Mouse (Mus musculus) hindbrain, embryonic 13.5 days (tissue): ENCODE data around the gene Smap2. TPM values are rescaled to one million over a fixed set of nuclear protein-coding genes. Genes with fewer than 3 reads are reported as not detected.
"Not testable (repeated sequence)": the region's sequence is repeated elsewhere in the genome, so short reads cannot be mapped to it uniquely, and the experiment has no call there.

ENCODE experiments used
- ATAC-seq: fragments of 200-750 bp; cut with Nextera tagmentation; 2 replicates; pipeline ENCODE4 v1.8.0; 2017; ENCODE audit warnings: moderate TSS enrichment; ENCODE audit not compliant: low FRiP score
- H3K27ac ChIP-seq: fragments of 300-500 bp; sonication (generic); 2 replicates; pipeline ENCODE4 v1.5.1; 2015; ENCODE audit warnings: inconsistent platforms, mild to moderate bottlenecking, moderate library complexity
- H3K27me3 ChIP-seq: fragments of 300-500 bp; sonication (generic); 2 replicates; pipeline ENCODE4 v1.6.1; 2015; ENCODE audit warnings: mild to moderate bottlenecking, inconsistent platforms
- H3K36me3 ChIP-seq: fragments of 300-500 bp; sonication (generic); 2 replicates; pipeline ENCODE4 v1.6.1; 2015; ENCODE audit warnings: mild to moderate bottlenecking, inconsistent platforms
- H3K4me1 ChIP-seq: fragments of 300-500 bp; sonication (generic); replicated peaks from 2 replicates; pipeline ENCODE4 v1.6.1; 2015; ENCODE audit warnings: inconsistent platforms
- H3K4me2 ChIP-seq: fragments of 300-500 bp; sonication (generic); 2 replicates; pipeline ENCODE4 v1.6.1; 2015; ENCODE audit warnings: inconsistent platforms, mild to moderate bottlenecking, moderate library complexity
- H3K4me3 ChIP-seq: fragments of 300-500 bp; sonication (generic); 2 replicates; pipeline ENCODE4 v1.5.1; 2015; ENCODE audit warnings: mild to moderate bottlenecking, inconsistent platforms
- H3K9ac ChIP-seq: fragments of 300-500 bp; sonication (generic); 2 replicates; pipeline ENCODE4 v1.6.1; 2015; ENCODE audit warnings: mild to moderate bottlenecking, inconsistent platforms
- H3K9me3 ChIP-seq: fragments of 300-500 bp; sonication (generic); 2 replicates; pipeline ENCODE4 v1.6.1; 2016; ENCODE audit warnings: inconsistent platforms
- WGBS: fragments of 180-500 bp; shearing (Covaris S2); methylation state at CpG from one replicate; pipeline ENCODE4 v1.1.7; 2015; 5-methylcytosine and 5-hydroxymethylcytosine counted together
- polyA plus RNA-seq: library from polyadenylated mRNA; unstranded; fragments of >200 nt; fragmentation: Nextera tagmentation; extraction: Ambion mirVana; gene quantifications from 2 replicates; pipeline ENCODE4 v1.2.1, GENCODE M21; 2015

Smap2 gene
- polyA plus RNA-seq: 36.7 and 36.8 TPM in 2 replicates

DNA sequence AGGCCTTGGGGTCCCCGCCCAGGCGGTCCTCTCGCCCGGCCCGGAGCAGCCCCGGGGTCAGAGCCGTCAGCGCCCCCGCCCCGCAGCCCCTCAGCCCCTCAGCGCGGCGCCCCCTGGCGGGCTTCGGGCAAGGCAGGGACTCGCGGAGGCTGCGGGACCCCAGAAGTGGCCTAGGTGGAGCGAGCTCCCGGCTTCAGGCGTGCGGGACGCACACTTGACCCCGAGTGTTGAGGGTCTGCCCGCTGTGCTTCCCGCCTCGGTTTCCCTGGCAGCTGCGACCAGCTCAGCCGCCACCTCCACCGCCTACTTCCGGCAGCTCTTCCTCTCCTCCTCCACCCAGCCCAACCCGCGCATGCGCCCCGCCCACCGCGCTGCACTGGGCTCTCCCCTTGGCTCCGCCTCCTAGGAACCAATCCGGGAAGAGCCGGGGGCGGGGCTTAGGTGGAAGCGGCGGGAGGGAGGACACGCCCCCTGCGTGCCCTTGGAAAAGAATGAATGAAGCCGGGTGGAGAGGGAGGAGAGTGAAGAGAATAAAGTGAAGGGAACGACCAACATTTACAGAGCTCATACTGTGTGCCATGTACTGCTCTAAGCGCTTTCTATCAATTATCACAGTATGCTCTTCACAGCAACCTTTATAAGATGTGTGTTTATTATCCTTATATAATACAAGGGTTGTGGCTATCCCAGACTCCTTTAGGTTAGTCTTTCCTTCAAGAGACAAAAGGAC, at the start of gene Smap2:
TSS of gene Smap2 (minus strand) at position 320 of the 730 bp plus-strand sequence.
- ATAC-seq: peak; percentile 96
- H3K4me3 ChIP-seq: peak within 1 kb of the TSS; percentile 89
- no peaks in the 10 kb centered on the region for H3K36me3 ChIP-seq
- H3K4me1 ChIP-seq: peaks cover 38% of the 10 kb centered on the region
- H3K27ac ChIP-seq: peak within 1 kb of the TSS; percentile 86
- WGBS: under 1% methylated on average over 41 of the region's 48 CpGs
- H3K9ac ChIP-seq: peak within 1 kb of the TSS; percentile 93
- peak within 1 kb of the TSS; percentile 79 for H3K4me2 ChIP-seq
- H3K9me3 ChIP-seq: no peaks in the 10 kb centered on the region
- H3K27me3 ChIP-seq: no peaks in the 10 kb centered on the region

DNA sequence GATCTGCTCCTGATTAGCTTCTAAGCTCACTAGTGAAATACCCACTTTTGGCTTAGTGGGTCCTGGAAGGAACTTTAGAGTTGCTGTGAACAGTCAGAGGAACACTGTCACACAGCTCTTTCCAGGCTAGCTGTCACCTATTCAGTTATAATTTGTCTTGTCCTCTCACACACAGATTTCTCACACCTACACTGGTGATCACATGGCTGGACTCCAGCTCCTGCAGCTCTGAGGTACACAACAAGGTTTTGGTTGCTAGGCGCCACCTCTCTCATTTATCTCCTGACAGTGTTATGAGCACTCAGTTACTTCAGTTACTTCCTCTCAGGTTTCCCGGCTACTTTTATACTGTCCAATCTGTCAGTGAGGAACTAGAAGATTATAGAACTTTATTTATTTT, 48.3 kb upstream of the Smap2 start:
- no peak overlapping the region for H3K27ac ChIP-seq
- H3K4me1 ChIP-seq: no peaks in the 10 kb centered on the region
- H3K36me3 ChIP-seq: peaks cover 81% of the 10 kb centered on the region
- 87% methylated on average over 2 of the region's 2 CpGs for WGBS
- no peaks in the 10 kb centered on the region for H3K27me3 ChIP-seq
- no peak overlapping the region for H3K4me3 ChIP-seq
- no peaks in the 10 kb centered on the region for H3K9me3 ChIP-seq
- H3K9ac ChIP-seq: no peak overlapping the region
- no peak for ATAC-seq
- H3K4me2 ChIP-seq: no peak overlapping the region

DNA sequence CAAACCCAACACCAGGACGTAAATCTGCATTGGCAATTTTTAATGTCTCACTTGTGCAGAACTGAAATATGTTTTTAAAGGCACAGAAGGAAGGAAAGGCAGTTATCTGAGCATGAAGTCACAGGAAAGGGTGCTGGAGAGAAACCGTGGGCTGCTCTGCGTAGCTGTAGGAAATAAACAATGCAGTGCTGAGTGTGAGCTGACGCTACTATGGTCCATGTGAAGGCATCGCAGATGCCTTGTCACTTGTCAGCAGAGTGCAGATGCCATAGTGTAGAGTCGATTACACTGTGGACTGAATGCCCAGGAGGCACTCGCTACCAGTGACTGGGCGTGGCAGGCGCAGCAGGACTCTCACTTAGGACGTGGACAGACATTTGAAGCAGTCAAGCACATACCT, 42.2 kb upstream of the Smap2 start:
- not testable (repeated sequence) for H3K4me3 ChIP-seq, H3K27ac ChIP-seq, H3K27me3 ChIP-seq, H3K4me1 ChIP-seq, ATAC-seq, H3K9ac ChIP-seq, H3K9me3 ChIP-seq, H3K4me2 ChIP-seq
- 89% methylated on average over 10 of the region's 10 CpGs for WGBS
- peaks cover 57% of the 10 kb centered on the region for H3K36me3 ChIP-seq

DNA sequence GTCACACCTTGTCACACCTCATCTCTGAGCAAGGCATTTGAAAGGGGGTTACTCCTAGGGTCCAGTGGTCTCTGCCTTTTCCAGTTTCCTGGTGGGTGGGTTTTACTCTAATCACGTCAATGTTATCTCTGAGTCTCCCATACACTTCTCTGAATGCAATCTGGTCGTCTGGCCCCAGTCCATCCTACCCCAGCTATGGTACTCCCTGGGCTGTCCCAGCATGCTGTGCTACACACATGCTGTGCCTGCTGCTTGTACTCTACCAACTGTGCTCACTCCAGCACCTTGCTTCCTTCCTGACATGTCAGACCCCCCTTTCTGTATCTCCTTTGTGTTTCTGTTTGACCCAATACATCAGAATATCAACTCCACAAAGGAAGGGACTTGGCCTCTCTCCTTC, 40.0 kb upstream of the Smap2 start:
- no peak for ATAC-seq
- WGBS: 81% methylated on average over 2 of the region's 2 CpGs
- Histone ChIP-seq H3K4me2 (no peak overlapping the region), H3K27ac (no peak overlapping the region), H3K36me3 (peaks cover 42% of the 10 kb centered on the region), H3K27me3 (peaks cover 22% of the 10 kb centered on the region), H3K9ac (no peak overlapping the region), H3K4me3 (no peak overlapping the region), H3K9me3 (no peaks in the 10 kb centered on the region), H3K4me1 (peaks cover 9% of the 10 kb centered on the region)

GRCm38 (mm10) chr4:121056342-121056741, 39.3 kb upstream of the Smap2 start:
- 43% methylated on average over 3 of the region's 3 CpGs for whole genome bisulfite sequencing
- no peak overlapping the region for H3K4me2 ChIP-seq
- H3K9me3 ChIP-seq: no peaks in the 10 kb centered on the region
- H3K4me3 ChIP-seq: no peak overlapping the region
- H3K27ac ChIP-seq: no peak overlapping the region
- no peak for ATAC-seq
- peaks cover 38% of the 10 kb centered on the region for H3K36me3 ChIP-seq
- H3K27me3 ChIP-seq: peaks cover 27% of the 10 kb centered on the region
- no peak overlapping the region for H3K9ac ChIP-seq
- peaks cover 14% of the 10 kb centered on the region for H3K4me1 ChIP-seq

GRCm38 (mm10) chr4:121052454-121053323, 35.6 kb upstream of the Smap2 start:
- Histone ChIP-seq H3K4me2 (peak overlapping the region; percentile 48), H3K4me3 (peak overlapping the region; percentile 27), H3K9me3 (no peaks in the 10 kb centered on the region), H3K36me3 (peaks cover 18% of the 10 kb centered on the region; the same call in 1 of the 2 replicates), H3K9ac (peak overlapping the region; percentile 51), H3K27ac (no peak overlapping the region), H3K4me1 (peaks cover 14% of the 10 kb centered on the region), H3K27me3 (peaks cover 27% of the 10 kb centered on the region)
- WGBS: 9% methylated on average over 35 of the region's 35 CpGs
- ATAC-seq: peak; percentile 53

- Histone ChIP-seq H3K36me3 (peaks cover 18% of the 10 kb centered on the region; the same call in 1 of the 2 replicates), H3K27ac (no peak overlapping the region), H3K4me3 (no peak overlapping the region), H3K9me3 (no peaks in the 10 kb centered on the region), H3K9ac (no peak overlapping the region), H3K4me2 (peak overlapping the region; percentile 48; the same call in 1 of the 2 replicates), H3K27me3 (peaks cover 27% of the 10 kb centered on the region), H3K4me1 (peaks cover 14% of the 10 kb centered on the region)
- 21% methylated on average over 4 of the region's 4 CpGs for WGBS
- ATAC-seq: peak; percentile 27
These were observed 34.8 kb upstream of the Smap2 start for GRCm38 (mm10) chr4:121051863-121052262.

GRCm38 (mm10) chr4:121042946-121043345, 25.9 kb upstream of the Smap2 start:
- no peak overlapping the region for H3K4me3 ChIP-seq
- 0 out of 2 replicates have a peak overlapping the region, but pooled peaks have one; percentile 81 for H3K27ac ChIP-seq
- WGBS: 54% methylated on average over 3 of the region's 3 CpGs

GRCm38 (mm10) chr4:121042472-121042871, 25.4 kb upstream of the Smap2 start:
- H3K9me3 ChIP-seq: no peaks in the 10 kb centered on the region
- H3K27me3 ChIP-seq: peaks cover 31% of the 10 kb centered on the region
- 51% methylated on average over 5 of the region's 5 CpGs for WGBS
- H3K4me3 ChIP-seq: no peak overlapping the region
- peak overlapping the region; percentile 81; the same call in 1 of the 2 replicates for H3K27ac ChIP-seq
- ATAC-seq: no peak
- H3K36me3 ChIP-seq: peaks cover 2% of the 10 kb centered on the region; the same call in 1 of the 2 replicates
- H3K4me2 ChIP-seq: no peak overlapping the region
- no peak overlapping the region for H3K9ac ChIP-seq
- peaks cover 36% of the 10 kb centered on the region for H3K4me1 ChIP-seq

More at GRCm38 (mm10) chr4:121042946-121043345, 25.9 kb upstream of the Smap2 start:
- Histone ChIP-seq H3K27me3 (peaks cover 29% of the 10 kb centered on the region), H3K36me3 (peaks cover 2% of the 10 kb centered on the region; the same call in 1 of the 2 replicates), H3K4me2 (no peak overlapping the region), H3K4me1 (peaks cover 36% of the 10 kb centered on the region), H3K9ac (no peak overlapping the region), H3K9me3 (no peaks in the 10 kb centered on the region)
- no peak for ATAC-seq

DNA sequence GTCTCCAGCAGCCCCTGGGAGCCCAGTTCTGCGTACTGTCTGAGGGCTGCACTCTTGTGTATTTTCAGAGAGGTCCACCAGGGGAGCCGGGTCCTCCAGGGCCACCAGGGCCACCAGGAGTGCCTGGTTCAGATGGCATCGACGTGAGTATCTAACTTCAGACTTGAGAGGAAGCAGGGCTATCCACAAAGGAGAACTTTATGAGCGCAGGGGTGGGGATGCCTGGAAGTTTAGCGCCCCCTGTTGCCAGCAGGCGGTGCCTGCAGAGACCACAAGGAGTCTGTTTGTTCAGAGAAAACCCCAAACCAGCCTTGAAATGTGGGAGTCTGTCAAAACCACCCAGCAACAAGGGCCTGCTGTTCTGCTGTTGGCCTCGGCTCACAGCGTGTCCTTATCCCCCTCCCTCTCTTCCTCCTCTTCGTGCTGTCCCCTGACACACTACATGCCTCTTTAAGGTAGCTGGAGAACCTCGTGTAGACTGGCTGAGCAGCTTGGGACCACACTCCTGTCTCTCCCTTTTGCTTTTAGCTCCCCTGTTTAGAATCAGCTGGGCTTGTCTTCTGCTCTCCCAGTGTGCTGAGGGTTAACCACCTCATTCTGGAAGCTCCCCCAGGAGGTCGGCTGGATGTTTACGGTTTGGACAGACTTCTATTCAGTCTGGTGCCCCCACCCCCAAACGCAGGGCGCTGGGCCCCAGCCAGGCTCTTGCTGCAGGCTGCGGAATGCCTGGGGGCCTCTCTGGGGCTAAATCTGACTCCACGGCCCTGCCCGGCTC, 24.0 kb upstream of the Smap2 start:
- peak overlapping the region; percentile 70 for H3K4me2 ChIP-seq
- peaks cover 2% of the 10 kb centered on the region; the same call in 1 of the 2 replicates for H3K36me3 ChIP-seq
- H3K27me3 ChIP-seq: peaks cover 31% of the 10 kb centered on the region
- no peaks in the 10 kb centered on the region for H3K9me3 ChIP-seq
- WGBS: 8% methylated on average over 18 of the region's 18 CpGs
- ATAC-seq: peak; percentile 67
- peak overlapping the region; percentile 53; the same call in 1 of the 2 replicates for H3K9ac ChIP-seq
- peak overlapping the region; percentile 81 for H3K27ac ChIP-seq
- no peak overlapping the region for H3K4me3 ChIP-seq
- H3K4me1 ChIP-seq: peaks cover 36% of the 10 kb centered on the region

- Histone ChIP-seq H3K9me3 (no peaks in the 10 kb centered on the region), H3K4me1 (peaks cover 36% of the 10 kb centered on the region), H3K4me2 (peak overlapping the region; percentile 70), H3K27me3 (peaks cover 31% of the 10 kb centered on the region), H3K36me3 (0 out of 2 replicates have a peak, but pooled peaks cover 2% of the 10 kb centered on the region), H3K4me3 (peak overlapping the region; percentile 45), H3K9ac (peak overlapping the region; percentile 75), H3K27ac (peak overlapping the region; percentile 81)
- 50% methylated on average over 14 of the region's 14 CpGs for WGBS
- ATAC-seq: peak; percentile 1; the same call in 1 of the 2 replicates
These were observed 23.3 kb upstream of the Smap2 start for GRCm38 (mm10) chr4:121040323-121040722.
